Mouse (Mus musculus) embryonic facial prominence, embryonic 11.5 days (tissue): ENCODE data around the gene Ahr. TPM values are rescaled to one million over a fixed set of nuclear protein-coding genes. Genes with fewer than 3 reads are reported as not detected.

ENCODE experiments used
- ATAC-seq: fragments of 200-750 bp; cut with Nextera tagmentation; replicated peaks from 2 replicates; pipeline ENCODE4 v1.8.0; 2017; ENCODE audit warnings: low read depth; ENCODE audit not compliant: insufficient number of reproducible peaks, low FRiP score, low TSS enrichment
- DNase-seq: peaks from one replicate; pipeline ENCODE4 v3.0.0-alpha.2; 2015; ENCODE audit warnings: low spot score
- H3K27ac ChIP-seq: fragments of 300-500 bp; sonication (generic); replicated peaks from 2 replicates; pipeline ENCODE4 v1.5.1; 2014; ENCODE audit warnings: mild to moderate bottlenecking, low read depth, low read length, control low read depth
- H3K27me3 ChIP-seq: fragments of 300-500 bp; sonication (generic); 2 replicates; pipeline ENCODE4 v1.6.1; 2014; ENCODE audit warnings: mild to moderate bottlenecking, low read length, moderate library complexity, mixed read lengths; ENCODE audit not compliant: control insufficient read depth, insufficient read depth
- H3K36me3 ChIP-seq: fragments of 300-500 bp; sonication (generic); replicated peaks from 2 replicates; pipeline ENCODE4 v1.6.1; 2014; ENCODE audit warnings: low read depth, mild to moderate bottlenecking, low read length, moderate library complexity, mixed read lengths; ENCODE audit not compliant: control insufficient read depth, insufficient read depth
- H3K4me1 ChIP-seq: fragments of 300-500 bp; sonication (generic); 2 replicates; pipeline ENCODE4 v1.6.1; 2014; ENCODE audit warnings: low read length, mixed read lengths; ENCODE audit not compliant: control insufficient read depth, insufficient read depth
- H3K4me2 ChIP-seq: fragments of 300-500 bp; sonication (generic); 2 replicates; pipeline ENCODE4 v1.6.1; 2014; ENCODE audit warnings: low read depth, mild to moderate bottlenecking, control low read depth, low read length, moderate library complexity
- H3K4me3 ChIP-seq: fragments of 300-500 bp; sonication (generic); 2 replicates; pipeline ENCODE4 v1.5.1; 2014; ENCODE audit warnings: low read depth, low read length, control low read depth
- H3K9ac ChIP-seq: fragments of 300-500 bp; sonication (generic); replicated peaks from 2 replicates; pipeline ENCODE4 v1.6.1; 2014; ENCODE audit warnings: mild to moderate bottlenecking, control low read depth, low read length
- H3K9me3 ChIP-seq: fragments of 300-500 bp; sonication (generic); replicated peaks from 2 replicates; pipeline ENCODE4 v1.6.1; 2016; ENCODE audit warnings: mild to moderate bottlenecking, low read length, inconsistent platforms, mixed read lengths; ENCODE audit not compliant: control insufficient read depth
- WGBS: fragments of 180-500 bp; shearing (Covaris S2); extraction: QIAGEN DNeasy Blood & Tissue Kit; methylation state at CpG from one replicate; pipeline ENCODE4 v1.1.7; 2014; 5-methylcytosine and 5-hydroxymethylcytosine counted together
- polyA plus RNA-seq: library from polyadenylated mRNA; unstranded; fragments of >200 nt; fragmentation: Nextera tagmentation; extraction: Ambion mirVana; gene quantifications from 2 replicates; pipeline ENCODE4 v1.2.1, GENCODE M21; 2014

Gene Ahr
- polyA plus RNA-seq, result 4.3 and 4.6 TPM in 2 replicates

GRCm38 (mm10) chr12:35534754-35535236 is at the start of gene Ahr:
Ahr (minus strand) TSS chr12:35535038.
- DNase-seq (peak; percentile 84), ATAC-seq (peak; percentile 95)
- H3K9ac ChIP-seq, result peak within 1 kb of the TSS; percentile 57
- H3K36me3 ChIP-seq, result no peaks in the 10 kb centered on the region
- WGBS, result under 1% methylated on average over 49 of the region's 52 CpGs
- no peaks in the 10 kb centered on the region for H3K4me1 ChIP-seq
- H3K4me2 ChIP-seq, result peak within 1 kb of the TSS; percentile 100
- no peaks in the 10 kb centered on the region for H3K9me3 ChIP-seq
- H3K27ac ChIP-seq, result no peak within 1 kb of the TSS
- no peaks in the 10 kb centered on the region for H3K27me3 ChIP-seq
- H3K4me3 ChIP-seq, result peak within 1 kb of the TSS; percentile 70

DNA sequence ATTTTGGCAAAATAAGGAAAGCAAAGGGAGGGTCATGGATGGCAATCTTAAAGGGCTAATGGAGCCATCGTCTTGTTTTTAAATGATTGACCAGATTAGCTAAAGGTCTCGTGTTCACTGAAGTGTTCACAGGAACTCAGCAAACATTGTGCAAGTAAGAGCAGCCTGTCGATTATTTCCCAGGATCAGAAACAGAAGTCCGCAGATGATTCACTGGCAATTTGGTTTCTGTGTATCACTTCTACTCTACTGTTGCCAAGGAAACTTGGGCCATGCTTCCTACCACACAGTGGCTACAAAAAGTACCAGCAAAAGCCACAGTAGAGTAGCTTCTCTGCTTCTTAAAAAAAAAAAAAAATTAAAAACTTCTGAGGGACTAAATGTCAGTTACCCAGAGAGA is 44.0 kb upstream of the Ahr start:
- DNase-seq, result no peak
- Histone ChIP-seq H3K27me3 (no peaks in the 10 kb centered on the region), H3K36me3 (no peaks in the 10 kb centered on the region), H3K4me2 (no peak overlapping the region), H3K4me1 (no peaks in the 10 kb centered on the region), H3K27ac (no peak overlapping the region), H3K9me3 (no peaks in the 10 kb centered on the region), H3K9ac (no peak overlapping the region), H3K4me3 (no peak overlapping the region)
- 75% methylated on average over 4 of the region's 4 CpGs for WGBS
- no peak for ATAC-seq

GRCm38 (mm10) chr12:35576107-35576506 is 41.3 kb upstream of the Ahr start:
- Histone ChIP-seq H3K4me3 (no peak overlapping the region), H3K36me3 (no peaks in the 10 kb centered on the region), H3K4me2 (no peak overlapping the region), H3K27me3 (no peaks in the 10 kb centered on the region), H3K9ac (no peak overlapping the region), H3K4me1 (no peaks in the 10 kb centered on the region), H3K9me3 (no peaks in the 10 kb centered on the region), H3K27ac (no peak overlapping the region)
- ATAC-seq (no peak), DNase-seq (no peak)
- 90% methylated on average over 4 of the region's 4 CpGs for WGBS

DNA sequence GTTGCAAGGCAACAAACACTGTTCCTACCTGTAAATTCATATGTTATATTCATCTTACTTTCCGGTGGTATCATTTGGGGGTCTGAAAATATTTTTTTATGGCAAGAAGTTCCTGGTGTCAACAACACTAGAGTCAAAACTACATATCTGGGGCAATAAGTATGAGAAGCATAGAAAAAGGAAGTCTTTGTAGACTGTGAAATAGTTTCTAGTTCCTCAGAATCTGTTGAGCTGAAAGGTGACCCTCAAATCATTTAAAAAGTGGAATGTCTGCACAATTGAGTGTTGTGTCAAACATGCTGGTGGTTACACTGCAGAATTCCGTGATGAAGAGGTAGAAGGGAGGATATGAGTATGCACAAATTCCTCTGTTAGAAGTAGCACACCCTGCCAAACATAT is 38.9 kb upstream of the Ahr start:
- no peak overlapping the region for H3K4me3 ChIP-seq
- no peaks in the 10 kb centered on the region for H3K4me1 ChIP-seq
- H3K9me3 ChIP-seq, result no peaks in the 10 kb centered on the region
- 85% methylated on average over 2 of the region's 2 CpGs for WGBS
- H3K9ac ChIP-seq, result no peak overlapping the region
- no peaks in the 10 kb centered on the region for H3K27me3 ChIP-seq
- H3K4me2 ChIP-seq, result no peak overlapping the region
- no peaks in the 10 kb centered on the region for H3K36me3 ChIP-seq
- DNase-seq, result no peak
- ATAC-seq, result no peak
- no peak overlapping the region for H3K27ac ChIP-seq

GRCm38 (mm10) chr12:35562826-35563225 is 28.0 kb upstream of the Ahr start:
- DNase-seq, result no peak

DNA sequence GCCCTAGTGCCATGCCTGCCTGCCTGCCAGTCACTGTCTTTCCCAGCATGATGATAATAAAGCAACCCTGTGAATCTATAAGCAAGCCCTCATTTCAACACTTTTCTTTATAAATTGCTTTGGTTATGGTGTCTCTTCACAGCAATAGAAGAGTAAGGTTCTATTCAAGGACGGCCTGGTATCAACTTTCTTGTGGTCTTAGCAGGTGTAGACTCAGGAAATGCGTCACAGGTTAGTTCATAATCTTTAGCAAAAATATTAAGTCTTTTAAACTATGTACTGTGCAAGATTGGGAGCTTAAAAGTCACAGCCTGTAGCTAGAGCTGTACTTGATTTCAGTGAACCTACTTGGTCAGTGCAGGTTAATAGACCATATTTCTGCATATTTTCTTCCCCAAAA is 24.0 kb upstream of the Ahr start:
- Histone ChIP-seq H3K9ac (no peak overlapping the region), H3K4me3 (no peak overlapping the region), H3K4me2 (no peak overlapping the region), H3K27ac (no peak overlapping the region), H3K9me3 (no peaks in the 10 kb centered on the region), H3K27me3 (no peaks in the 10 kb centered on the region), H3K4me1 (no peaks in the 10 kb centered on the region), H3K36me3 (no peaks in the 10 kb centered on the region)
- no peak for ATAC-seq
- WGBS, result 92% methylated on average over 2 of the region's 2 CpGs
- no peak for DNase-seq

More at GRCm38 (mm10) chr12:35562826-35563225, 28.0 kb upstream of the Ahr start:
- Histone ChIP-seq H3K27ac (no peak overlapping the region), H3K9me3 (no peaks in the 10 kb centered on the region), H3K27me3 (no peaks in the 10 kb centered on the region), H3K4me1 (no peaks in the 10 kb centered on the region), H3K4me3 (no peak overlapping the region), H3K4me2 (no peak overlapping the region), H3K9ac (no peak overlapping the region), H3K36me3 (no peaks in the 10 kb centered on the region)
- ATAC-seq, result no peak
- WGBS, result 85% methylated on average over 3 of the region's 3 CpGs

GRCm38 (mm10) chr12:35555925-35556324 is 21.1 kb upstream of the Ahr start:
- no peaks in the 10 kb centered on the region for H3K27me3 ChIP-seq
- ATAC-seq (no peak), DNase-seq (no peak)
- no peaks in the 10 kb centered on the region for H3K4me1 ChIP-seq
- H3K4me3 ChIP-seq, result no peak overlapping the region
- H3K4me2 ChIP-seq, result no peak overlapping the region
- 60% methylated on average over 6 of the region's 6 CpGs for WGBS
- H3K9ac ChIP-seq, result no peak overlapping the region
- no peak overlapping the region for H3K27ac ChIP-seq
- no peaks in the 10 kb centered on the region for H3K36me3 ChIP-seq
- no peaks in the 10 kb centered on the region for H3K9me3 ChIP-seq

DNA sequence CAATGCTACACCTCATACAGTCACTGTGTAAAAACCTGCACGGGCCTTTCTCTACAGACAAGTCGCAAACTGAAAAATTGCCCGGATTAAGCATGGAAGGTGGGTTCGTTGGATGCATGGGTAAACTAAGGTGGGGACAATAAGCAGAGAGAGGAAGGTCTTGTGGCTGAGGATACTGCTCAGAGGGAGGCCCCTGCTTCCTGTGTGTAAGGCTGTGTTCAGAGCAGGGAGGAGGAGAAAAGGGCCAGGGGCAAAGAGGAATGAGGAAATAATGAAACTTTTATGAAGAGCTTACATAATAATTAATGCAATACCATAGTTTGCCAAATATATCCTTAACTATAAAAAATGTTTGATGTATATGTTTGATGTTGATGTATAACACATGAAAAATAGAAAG is 19.5 kb upstream of the Ahr start:
- Histone ChIP-seq H3K27me3 (no peaks in the 10 kb centered on the region), H3K27ac (no peak overlapping the region), H3K9me3 (no peaks in the 10 kb centered on the region), H3K4me1 (no peaks in the 10 kb centered on the region), H3K9ac (no peak overlapping the region), H3K4me2 (no peak overlapping the region), H3K4me3 (no peak overlapping the region), H3K36me3 (no peaks in the 10 kb centered on the region)
- WGBS, result 86% methylated on average over 4 of the region's 4 CpGs
- DNase-seq (no peak), ATAC-seq (no peak)
